Mouse (Mus musculus) brain, embryonic 18.5 days (tissue): ENCODE data around the gene Crcp.

Source experiments
- DNase-seq: peaks from one replicate; pipeline ENCODE4 v3.0.0-alpha.2; 2012; ENCODE audit warnings: low read depth, low spot score

Gene Crcp

GRCm38 (mm10) chr5:130089626-130090393, 60.7 kb downstream of the Crcp start:
- no peak for DNase-seq

GRCm38 (mm10) chr5:130096754-130097153, 67.7 kb downstream of the Crcp start:
- no peak for DNase-seq

DNA sequence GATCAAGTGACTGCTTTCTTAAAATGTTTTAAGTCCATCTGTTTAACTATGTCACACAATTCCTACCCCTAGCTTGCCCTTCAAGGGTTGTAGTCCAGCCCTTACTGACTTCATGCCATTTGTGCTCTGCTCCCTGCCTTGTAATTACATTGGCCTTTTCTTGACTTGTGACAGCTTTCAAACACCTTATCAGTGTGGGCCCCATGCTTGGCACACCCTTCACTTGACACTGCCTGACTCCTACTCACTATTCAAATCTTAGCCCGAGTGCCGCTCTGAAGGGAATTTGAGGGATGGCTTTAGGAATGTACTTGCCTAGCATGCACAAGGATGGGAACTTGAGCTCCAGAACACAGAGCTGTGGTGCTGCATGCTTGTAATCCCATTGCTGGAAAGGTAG, 68.7 kb downstream of the Crcp start:
- no peak for DNase-seq

DNA sequence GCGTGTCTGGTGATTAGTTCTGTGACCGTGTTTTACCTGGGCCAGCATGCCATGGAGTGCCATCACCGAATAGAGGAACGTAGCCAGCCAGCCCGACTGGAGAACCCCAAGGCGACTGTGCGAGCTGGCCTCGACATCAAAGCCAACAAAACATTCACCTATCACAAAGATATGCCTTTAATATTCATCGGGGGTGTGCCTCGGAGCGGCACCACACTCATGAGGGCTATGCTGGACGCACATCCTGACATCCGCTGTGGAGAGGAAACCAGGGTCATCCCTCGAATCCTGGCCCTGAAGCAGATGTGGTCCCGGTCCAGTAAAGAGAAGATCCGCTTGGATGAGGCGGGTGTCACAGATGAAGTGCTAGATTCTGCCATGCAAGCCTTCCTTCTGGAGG, 72.6 kb downstream of the Crcp start:
- no peak for DNase-seq

DNA sequence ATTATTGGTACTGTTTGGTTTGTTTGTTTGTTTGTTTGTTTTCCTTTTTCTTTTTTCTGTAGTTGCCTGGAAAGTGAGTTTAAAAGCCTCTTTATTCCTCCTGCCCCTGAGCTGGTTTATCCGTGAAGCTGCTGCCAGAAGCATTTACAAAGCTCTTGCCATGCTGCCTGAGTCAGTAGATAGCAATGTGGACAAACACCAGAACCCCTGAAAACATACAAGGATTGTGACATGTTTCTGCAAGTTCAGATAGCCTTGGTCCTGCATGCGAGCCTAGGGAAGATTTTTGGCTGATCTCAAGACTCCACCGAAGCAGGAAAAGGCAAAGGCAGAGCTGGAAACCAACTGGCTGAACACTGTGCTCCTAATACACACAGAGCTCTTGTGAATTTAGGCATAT, 80.3 kb downstream of the Crcp start:
- no peak for DNase-seq
